Mouse (Mus musculus) myocyte (in vitro differentiated cells): Measurements from ENCODE around the gene Tex33. TPM values are rescaled to one million over a fixed set of nuclear protein-coding genes. Genes with fewer than 3 reads are reported as not detected.

ENCODE experiments used
- H3K27me3 ChIP-seq: one replicate; pipeline ENCODE4 v1.6.1; 2011; ENCODE audit not compliant: control insufficient read depth, insufficient read depth, insufficient read length
- H3K36me3 ChIP-seq: one replicate; pipeline ENCODE4 v1.6.1; 2011; ENCODE audit not compliant: control insufficient read depth, insufficient read depth
- H3K4me2 ChIP-seq: one replicate; pipeline ENCODE4 v1.6.1; 2011; ENCODE audit warnings: low read depth, control low read depth
- H3K4me3 ChIP-seq: one replicate; pipeline ENCODE4 v1.5.1; 2011; ENCODE audit warnings: mild to moderate bottlenecking, control low read depth, moderate library complexity
- H3K79me2 ChIP-seq: one replicate; pipeline ENCODE4 v1.6.1; 2011; ENCODE audit not compliant: control insufficient read depth, insufficient read depth
- H3ac ChIP-seq: one replicate; pipeline ENCODE4 v1.6.1; 2011; ENCODE audit not compliant: control insufficient read depth, insufficient read length
- CEBPB ChIP-seq: IDR thresholded peaks from 2 replicates; pipeline ENCODE4 v1.6.1; 2011; ENCODE audit warnings: mild to moderate bottlenecking, moderate library complexity; ENCODE audit not compliant: poor library complexity, insufficient read depth, severe bottlenecking
- E2F4 ChIP-seq: IDR thresholded peaks from one replicate; pipeline ENCODE4 v1.6.1; 2011; ENCODE audit warnings: mild to moderate bottlenecking, control low read depth, moderate library complexity; ENCODE audit not compliant: insufficient read depth
- MAX ChIP-seq: IDR thresholded peaks from one replicate; pipeline ENCODE4 v1.6.1; 2011; ENCODE audit warnings: low read depth, mild to moderate bottlenecking, control low read depth
- MYOD1 ChIP-seq, 3 experiments: IDR thresholded peaks; one replicate each; pipeline ENCODE4 v1.6.1; 2011; ENCODE audit warnings: control low read depth in 2 of 3, low read depth in 2 of 3, mild to moderate bottlenecking in 2 of 3, moderate library complexity in 1 of 3; ENCODE audit not compliant: insufficient read length in 2 of 3, control insufficient read depth in 1 of 3
- MYOG ChIP-seq, 3 experiments: IDR thresholded peaks; one replicate each; pipeline ENCODE4 v1.6.1; 2011; ENCODE audit warnings: control low read depth in 2 of 3, low read depth in 2 of 3, mild to moderate bottlenecking in 2 of 3; ENCODE audit not compliant: insufficient read length in 2 of 3, control insufficient read depth in 1 of 3, insufficient read depth in 1 of 3
- POLR2A ChIP-seq: IDR thresholded peaks from one replicate; pipeline ENCODE4 v1.6.1; 2011; ENCODE audit warnings: low read depth, mild to moderate bottlenecking, control low read depth, moderate library complexity; ENCODE audit not compliant: insufficient read length
- POLR2AphosphoS2 ChIP-seq: IDR thresholded peaks from one replicate; pipeline ENCODE4 v1.6.1; 2011; ENCODE audit warnings: low read depth, control low read depth; ENCODE audit not compliant: insufficient read length
- REST ChIP-seq: IDR thresholded peaks from one replicate; pipeline ENCODE4 v1.6.1; 2011; ENCODE audit warnings: mild to moderate bottlenecking, control low read depth, moderate library complexity; ENCODE audit not compliant: insufficient read depth, insufficient read length
- SRF ChIP-seq: IDR thresholded peaks from one replicate; pipeline ENCODE4 v1.6.1; 2011; ENCODE audit warnings: low read depth; ENCODE audit not compliant: control insufficient read depth, insufficient read length
- TCF12 ChIP-seq: IDR thresholded peaks from one replicate; pipeline ENCODE4 v1.6.1; 2011; ENCODE audit warnings: mild to moderate bottlenecking, control low read depth; ENCODE audit not compliant: poor library complexity, insufficient read depth, severe bottlenecking
- TCF3 ChIP-seq: IDR thresholded peaks from one replicate; pipeline ENCODE4 v1.6.1; 2011; ENCODE audit warnings: low read depth, control low read depth; ENCODE audit not compliant: insufficient read length
- USF1 ChIP-seq: IDR thresholded peaks from one replicate; pipeline ENCODE4 v1.6.1; 2011; ENCODE audit warnings: low read depth, mild to moderate bottlenecking, control low read depth, moderate library complexity
- polyA plus RNA-seq: library from polyadenylated mRNA; unstranded; fragments of >200 nt; fragmentation: generic; extraction: Trizol; gene quantifications from one replicate; pipeline ENCODE4 v1.2.1, GENCODE M21; 2012; ENCODE audit warnings: missing spikeins

Gene Tex33
- polyA plus RNA-seq, 1 experiment = not detected

DNA sequence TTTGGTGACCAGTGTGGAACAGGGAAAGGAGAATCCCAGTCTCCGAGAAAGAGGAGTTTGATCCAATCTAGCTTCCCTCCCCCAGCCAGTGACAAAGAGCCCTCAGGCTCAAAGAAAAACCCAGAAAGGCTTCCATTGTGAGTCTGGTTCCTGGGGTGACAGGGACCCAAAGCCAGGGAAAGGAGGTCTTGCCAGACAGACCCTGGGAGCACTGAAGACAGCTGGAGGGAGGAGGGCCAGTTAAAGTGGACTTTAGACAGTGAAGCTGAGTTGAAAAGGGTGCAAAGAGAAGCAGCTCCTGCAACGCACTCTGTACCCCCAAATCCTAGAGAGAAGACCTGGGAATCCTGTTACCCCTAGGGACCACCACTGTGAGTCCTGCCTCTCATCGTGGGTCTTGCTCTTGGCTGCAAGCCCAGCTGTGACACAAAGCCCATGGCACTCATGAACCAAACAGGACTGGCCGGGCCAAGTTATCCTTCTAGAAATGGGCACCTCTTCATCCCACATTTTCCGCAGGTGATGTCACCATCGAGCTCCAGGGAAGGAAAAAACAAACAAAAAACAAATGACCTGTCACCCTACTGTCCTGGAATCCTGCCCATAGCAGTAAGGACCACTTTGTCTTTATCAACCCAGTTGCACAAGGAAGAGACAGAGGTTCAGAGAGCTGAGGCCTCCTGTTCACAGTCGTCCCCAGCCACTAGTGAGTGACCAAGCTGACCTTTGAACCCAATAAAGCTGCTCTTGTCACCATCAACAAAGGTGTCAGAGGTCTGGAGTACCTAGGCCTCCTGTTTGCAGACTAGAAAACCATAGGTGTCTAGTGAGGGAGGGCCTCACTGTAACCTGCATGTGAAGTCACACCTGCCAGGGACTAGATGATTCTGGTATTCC, 11.2 kb downstream of the Tex33 start:
- TF ChIP-seq TCF12 (no peak), MAX (no peak), CEBPB (no peak), POLR2A (no peak), SRF (no peak), REST (no peak), TCF3 (no peak), MYOD1 (IDR thresholded peaks at IDR 0.05; ENCODE audit: control insufficient read depth in 1 of 3, insufficient read length in 2 of 3, low read depth in 2 of 3) (no peak), E2F4 (no peak), USF1 (no peak), POLR2AphosphoS2 (no peak), MYOG (IDR thresholded peaks at IDR 0.05; ENCODE audit: control insufficient read depth in 1 of 3, insufficient read depth in 1 of 3, insufficient read length in 2 of 3, low read depth in 2 of 3) (no peak)
- no peak overlapping the region for H3K4me3 ChIP-seq
- no peak overlapping the region for H3K4me2 ChIP-seq
- H3K27me3 ChIP-seq = peaks cover 23% of the 10 kb centered on the region
- no peak overlapping the region for H3ac ChIP-seq
- H3K79me2 ChIP-seq = no peaks in the 10 kb centered on the region
- H3K36me3 ChIP-seq = no peaks in the 10 kb centered on the region

DNA sequence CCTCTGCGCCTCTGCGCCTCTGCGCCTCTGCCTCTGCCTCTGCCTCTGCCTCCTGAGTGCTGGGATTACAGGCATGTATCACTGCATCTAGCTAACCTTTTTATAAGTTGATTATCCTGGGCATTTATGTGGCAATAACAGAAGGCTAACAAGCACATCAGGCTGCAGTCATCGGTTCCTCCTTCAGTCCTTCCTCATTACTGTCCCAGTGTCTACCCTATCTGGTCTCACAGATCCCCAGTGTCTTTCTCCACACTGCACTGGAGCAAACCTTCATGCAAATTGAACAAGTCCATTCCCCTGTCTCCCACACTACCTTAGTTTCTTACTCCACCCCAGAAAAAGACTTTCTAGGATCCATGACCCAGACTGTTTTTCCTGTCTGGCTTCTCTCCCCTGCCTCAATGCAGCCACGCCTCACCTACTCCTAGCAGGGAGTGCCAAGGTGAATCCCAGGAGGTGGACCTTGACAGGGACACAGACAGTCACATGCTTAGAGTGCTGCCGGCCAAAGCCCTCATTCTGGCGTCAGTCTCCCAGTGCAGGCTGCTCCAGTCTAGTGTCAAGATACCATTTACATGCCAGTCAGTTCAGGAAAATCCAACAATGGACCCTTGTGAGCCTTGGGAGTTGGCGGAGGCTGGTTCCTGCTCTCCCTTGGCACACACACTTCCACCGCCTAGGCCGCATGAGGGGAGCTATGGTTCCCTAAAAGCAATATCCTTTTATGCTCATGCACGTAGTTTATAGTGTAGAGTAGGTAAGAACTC, 12.1 kb downstream of the Tex33 start:
- H3K36me3 ChIP-seq = no peaks in the 10 kb centered on the region
- H3ac ChIP-seq = no peak overlapping the region
- peaks cover 23% of the 10 kb centered on the region for H3K27me3 ChIP-seq
- no peak overlapping the region for H3K4me3 ChIP-seq
- no peak for TF ChIP-seq TCF12
- TF ChIP-seq POLR2A = no peak
- TF ChIP-seq E2F4 = no peak
- no peak for TF ChIP-seq SRF
- no peak for TF ChIP-seq TCF3
- TF ChIP-seq POLR2AphosphoS2 = no peak
- no peak for TF ChIP-seq MYOD1 (IDR thresholded peaks at IDR 0.05; ENCODE audit: control insufficient read depth in 1 of 3, insufficient read length in 2 of 3, low read depth in 2 of 3)
- no peak for TF ChIP-seq USF1
- TF ChIP-seq MAX = no peak
- no peak for TF ChIP-seq CEBPB
- no peak for TF ChIP-seq REST
- TF ChIP-seq MYOG (IDR thresholded peaks at IDR 0.05; ENCODE audit: control insufficient read depth in 1 of 3, insufficient read depth in 1 of 3, insufficient read length in 2 of 3, low read depth in 2 of 3) = no peak
- H3K4me2 ChIP-seq = no peak overlapping the region
- H3K79me2 ChIP-seq = no peaks in the 10 kb centered on the region

DNA sequence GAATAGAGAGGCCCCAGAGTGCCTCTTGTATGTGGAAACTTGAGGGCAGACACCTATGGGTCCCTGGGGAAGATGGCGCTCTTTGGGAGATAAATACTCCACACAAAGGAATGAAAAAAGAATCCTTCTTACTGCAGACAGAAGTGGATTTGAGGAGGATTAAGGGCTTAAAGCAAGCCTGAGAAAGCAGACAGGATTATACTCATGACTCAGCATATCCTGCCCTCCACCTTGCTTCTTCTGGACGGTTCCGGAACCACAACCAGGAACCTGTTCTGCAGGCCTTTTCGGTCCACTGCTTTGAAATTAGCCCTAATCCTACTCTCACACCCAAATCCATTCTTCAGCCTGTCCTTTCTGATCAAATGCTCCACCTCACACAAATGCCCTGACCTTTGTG, 13.6 kb downstream of the Tex33 start:
- Histone ChIP-seq H3K4me3 (no peak overlapping the region), H3K36me3 (no peaks in the 10 kb centered on the region), H3K4me2 (no peak overlapping the region), H3K27me3 (peaks cover 38% of the 10 kb centered on the region), H3ac (no peak overlapping the region), H3K79me2 (no peaks in the 10 kb centered on the region)
- no peak for TF ChIP-seq POLR2AphosphoS2
- TF ChIP-seq TCF3 = no peak
- no peak for TF ChIP-seq POLR2A
- no peak for TF ChIP-seq E2F4
- no peak for TF ChIP-seq USF1
- TF ChIP-seq TCF12 = no peak
- TF ChIP-seq MYOG (IDR thresholded peaks at IDR 0.05; ENCODE audit: control insufficient read depth in 1 of 3, insufficient read depth in 1 of 3, insufficient read length in 2 of 3, low read depth in 2 of 3) = no peak
- TF ChIP-seq MYOD1 (IDR thresholded peaks at IDR 0.05; ENCODE audit: control insufficient read depth in 1 of 3, insufficient read length in 2 of 3, low read depth in 2 of 3) = no peak
- TF ChIP-seq MAX = no peak
- TF ChIP-seq SRF = no peak
- no peak for TF ChIP-seq REST
- TF ChIP-seq CEBPB = no peak

- Histone ChIP-seq H3ac (no peak overlapping the region), H3K4me3 (no peak overlapping the region), H3K36me3 (no peaks in the 10 kb centered on the region), H3K4me2 (no peak overlapping the region), H3K79me2 (no peaks in the 10 kb centered on the region), H3K27me3 (peaks cover 37% of the 10 kb centered on the region)
- TF ChIP-seq SRF (no peak), USF1 (no peak), MYOG (IDR thresholded peaks at IDR 0.05; ENCODE audit: control insufficient read depth in 1 of 3, insufficient read depth in 1 of 3, insufficient read length in 2 of 3, low read depth in 2 of 3) (no peak), MAX (no peak), TCF12 (no peak), POLR2A (no peak), MYOD1 (IDR thresholded peaks at IDR 0.05; ENCODE audit: control insufficient read depth in 1 of 3, insufficient read length in 2 of 3, low read depth in 2 of 3) (no peak)
Measured at GRCm38 (mm10) chr15:78380741-78381140, 15.0 kb downstream of the Tex33 start.
